Mouse (Mus musculus): ENCODE measurements around the gene Otud7b.

GRCm38 (mm10) chr3:96195616-96196313 lies 91.4 kb downstream of the Otud7b start:
- no peak for TF ChIP-seq USF1 (IDR thresholded peaks at IDR 0.05; ENCODE audit: low read depth)
- no peak for TF ChIP-seq CTCF (IDR thresholded peaks at IDR 0.05; ENCODE audit: control insufficient read depth, insufficient read depth, insufficient read length)
- TF ChIP-seq MAX (IDR thresholded peaks at IDR 0.05): no peak
- TF ChIP-seq MYOD1 (IDR thresholded peaks at IDR 0.05; ENCODE audit: control insufficient read depth, insufficient read length, low read depth): no peak
- TF ChIP-seq MYOG (IDR thresholded peaks at IDR 0.05; ENCODE audit: control insufficient read depth, extremely low read depth, insufficient read length): no peak
- no peak for TF ChIP-seq CEBPB (IDR thresholded peaks at IDR 0.05; ENCODE audit: low read depth)

Data from C2C12 (cell line).